Comparison of ENCODE assay signal across 22 mouse cellular contexts in the genomic region with DNA sequence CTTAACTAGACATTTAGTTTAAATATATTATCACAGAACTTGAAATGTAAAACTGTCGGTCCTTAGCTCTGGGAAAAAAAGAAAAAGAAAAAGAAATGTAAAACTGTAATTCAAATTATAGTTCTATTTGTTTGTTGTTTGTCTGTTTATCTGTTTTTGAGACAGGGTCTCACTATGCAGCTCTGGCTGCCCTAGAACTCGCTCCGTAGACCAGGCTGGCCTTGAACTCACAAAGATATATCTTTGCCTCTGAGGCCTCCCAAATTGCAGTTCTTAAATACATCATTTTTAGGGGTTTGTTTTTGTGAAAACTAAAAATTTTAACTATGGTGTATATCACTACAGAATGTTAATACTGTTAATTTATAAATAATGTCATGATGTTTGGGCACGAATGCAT. TPM values are rescaled to one million over a fixed set of nuclear protein-coding genes. Genes with fewer than 3 reads are reported as not detected.
DNase-seq lines count a peak whose midpoint lies in the region; ATAC-seq and TF ChIP-seq lines count a peak whose summit lies in the region.
"Had no signal": no experiment of that assay in that cellular context is flagged by ENCODE, and none has a peak within 500 bp of the region (broad histone marks: within the 10 kb centered on the region; RNA-seq: fewer than 3 reads in every experiment).

No protein-coding gene starts in this region.

- no peaks in the 10 kb centered on the region for H3K27me3 ChIP-seq in heart, embryonic 12.5 days (replicated peaks)
- no peaks in the 10 kb centered on the region for H3K27me3 ChIP-seq in heart, postnatal 0 days (ENCODE audit: control insufficient read depth, insufficient read depth, low read length)
- H3K27me3 ChIP-seq in midbrain, embryonic 11.5 days (ENCODE audit: control insufficient read depth, insufficient read depth, low read length) = no peaks in the 10 kb centered on the region
- H3K27me3 ChIP-seq in midbrain, embryonic 16.5 days (ENCODE audit: control insufficient read depth, insufficient read depth, low read depth, low read length) = no peaks in the 10 kb centered on the region
- H3K27me3 ChIP-seq: CH12.LX, Patski had no signal

- no peak for ATAC-seq in heart, embryonic 12.5 days (ENCODE audit: insufficient number of reproducible peaks, low FRiP score)
- no peak for ATAC-seq in heart, postnatal 0 days (ENCODE audit: insufficient read depth, low read depth)
- ATAC-seq in midbrain, embryonic 11.5 days (ENCODE audit: low FRiP score) = no peak
- ATAC-seq in midbrain, embryonic 16.5 days = no peak
- ATAC-seq: activated CD4-positive, CD25-positive, alpha-beta regulatory T cell, adult 4 months; CD4-positive, CD25-positive, alpha-beta regulatory T cell, adult 4 months; Patski had no signal

- 92% methylated on average over 4 of the region's 4 CpGs for WGBS in heart, embryonic 12.5 days
- WGBS in heart, postnatal 0 days = 93% methylated on average over 4 of the region's 4 CpGs
- 95% methylated on average over 4 of the region's 4 CpGs for WGBS in midbrain, embryonic 11.5 days
- 96% methylated on average over 4 of the region's 4 CpGs for WGBS in midbrain, embryonic 16.5 days

- no peaks in the 10 kb centered on the region for H3K9me3 ChIP-seq in heart, embryonic 12.5 days (replicated peaks)
- H3K9me3 ChIP-seq in heart, postnatal 0 days (replicated peaks; ENCODE audit: control insufficient read depth, low read length) = no peaks in the 10 kb centered on the region
- H3K9me3 ChIP-seq in midbrain, embryonic 11.5 days (ENCODE audit: control insufficient read depth, low read length) = no peaks in the 10 kb centered on the region
- no peaks in the 10 kb centered on the region for H3K9me3 ChIP-seq in midbrain, embryonic 16.5 days (replicated peaks; ENCODE audit: control insufficient read depth, low read length, poor library complexity, severe bottlenecking)
- H3K9me3 ChIP-seq: G1E had no signal

- H3K9ac ChIP-seq in heart, embryonic 12.5 days = no peak overlapping the region
- H3K9ac ChIP-seq in heart, postnatal 0 days (replicated peaks; ENCODE audit: low read depth, low read length) = no peak overlapping the region
- no peak overlapping the region for H3K9ac ChIP-seq in midbrain, embryonic 11.5 days (ENCODE audit: low read length)
- no peak overlapping the region for H3K9ac ChIP-seq in midbrain, embryonic 16.5 days (ENCODE audit: low read depth, low read length)

- H3K4me1 ChIP-seq in heart, embryonic 12.5 days (replicated peaks) = 0 out of 2 replicates have a peak, but pooled peaks cover 5% of the 10 kb centered on the region
- H3K4me1 ChIP-seq in heart, postnatal 0 days (ENCODE audit: control insufficient read depth, insufficient read depth) = peaks cover 9% of the 10 kb centered on the region; the same call in 1 of the 2 replicates
- H3K4me1 ChIP-seq in midbrain, embryonic 11.5 days (ENCODE audit: control insufficient read depth, insufficient read depth, low read length) = no peaks in the 10 kb centered on the region
- H3K4me1 ChIP-seq in midbrain, embryonic 16.5 days (ENCODE audit: control insufficient read depth, insufficient read depth, low read length) = no peaks in the 10 kb centered on the region

- no peak for TF ChIP-seq CTCF in gastrocnemius, adult 2 months (IDR thresholded peaks at IDR 0.05)
- TF ChIP-seq CTCF in heart, postnatal 0 days (IDR thresholded peaks at IDR 0.05; ENCODE audit: low read depth) = no peak

- no peak overlapping the region for H3K4me3 ChIP-seq in gastrocnemius, adult 2 months
- no peak overlapping the region for H3K4me3 ChIP-seq in heart, embryonic 12.5 days
- no peak overlapping the region for H3K4me3 ChIP-seq in heart, postnatal 0 days (ENCODE audit: low read depth, low read length)
- H3K4me3 ChIP-seq in midbrain, embryonic 11.5 days (ENCODE audit: low read depth, low read length) = no peak overlapping the region
- no peak overlapping the region for H3K4me3 ChIP-seq in midbrain, embryonic 16.5 days (ENCODE audit: low read depth, low read length)

- H3K36me3 ChIP-seq in heart, embryonic 12.5 days = peaks cover 15% of the 10 kb centered on the region
- 0 out of 2 replicates have a peak, but pooled peaks cover 14% of the 10 kb centered on the region for H3K36me3 ChIP-seq in heart, postnatal 0 days (replicated peaks; ENCODE audit: control insufficient read depth, insufficient read depth, low read length)
- no peaks in the 10 kb centered on the region; the same call in none of the 2 replicates for H3K36me3 ChIP-seq in midbrain, embryonic 11.5 days (ENCODE audit: control insufficient read depth, insufficient read depth, low read length)
- H3K36me3 ChIP-seq in midbrain, embryonic 16.5 days (ENCODE audit: control insufficient read depth, insufficient read depth, low read length) = peaks cover 22% of the 10 kb centered on the region; the same call in 1 of the 2 replicates
- H3K36me3 ChIP-seq: G1E had no signal

- intact Hi-C loops in gastrocnemius, adult 2 months (cut with DNase I) = no loop called here
- intact Hi-C loops in heart, postnatal 25 days (cut with DNase I) = no loop called here

- DNase-seq in gastrocnemius, adult 2 months = no peak
- no peak for DNase-seq in gastrocnemius, postnatal 4 days (ENCODE audit: low spot score in 2 of 2)
- peak; percentile 79 for DNase-seq in heart, adult 11 months
- no peak for DNase-seq in heart, postnatal 0 days (ENCODE audit: low spot score)
- no peak for DNase-seq in heart, postnatal 25 days (ENCODE audit: low spot score)
- DNase-seq in midbrain, embryonic 11.5 days (ENCODE audit: low spot score, missing footprints) = peak; percentile 82
- DNase-seq: adrenal gland, adult 2 months; adrenal gland, adult 8-10 months; adrenal gland, postnatal 10 days; adrenal gland, postnatal 14 days; adrenal gland, postnatal 25 days; adrenal gland, postnatal 36 days; B cell, adult 2 months; cerebellum, adult 11 months; cerebellum, adult 11-12 months had no signal

- peak overlapping the region; percentile 97; the same call in 1 of the 2 replicates for H3K27ac ChIP-seq in gastrocnemius, adult 2 months
- no peak overlapping the region for H3K27ac ChIP-seq in heart, embryonic 12.5 days (ENCODE audit: poor library complexity, severe bottlenecking)
- H3K27ac ChIP-seq in heart, postnatal 0 days (ENCODE audit: low read depth) = peak overlapping the region; percentile 81; the same call in 1 of the 2 replicates
- H3K27ac ChIP-seq in midbrain, embryonic 11.5 days (ENCODE audit: low read depth, low read length) = no peak overlapping the region
- H3K27ac ChIP-seq in midbrain, embryonic 16.5 days (ENCODE audit: low read length) = no peak overlapping the region

- H3K4me2 ChIP-seq in heart, embryonic 12.5 days = no peak overlapping the region
- H3K4me2 ChIP-seq in heart, postnatal 0 days (ENCODE audit: low read depth, low read length) = no peak overlapping the region
- H3K4me2 ChIP-seq in midbrain, embryonic 11.5 days = no peak overlapping the region
- no peak overlapping the region for H3K4me2 ChIP-seq in midbrain, embryonic 16.5 days (ENCODE audit: low read length)

- TF ChIP-seq EP300 in heart, postnatal 0 days (IDR thresholded peaks at IDR 0.05; ENCODE audit: low read depth) = no peak

RNA-seq across cellular contexts. Expression of a gene that starts 2.3 kb away (rescaled TPM):
- total RNA-seq in gastrocnemius, adult 2 months (2021) = 100 to 1,000 TPM; 511 to 652 TPM
- 100 to 1,000 TPM; 564 to 620 TPM for total RNA-seq in gastrocnemius, postnatal 4 days (2021)
- polyA plus RNA-seq in heart, embryonic 12.5 days (2016; fragmentation: Nextera tagmentation; extraction: Ambion mirVana) = 16.6 and 17.3 TPM in 2 replicates
- total RNA-seq in heart, postnatal 0 days (2014; rRNA removed; ENCODE audit: low replicate concordance) = 26.5 and 42.0 TPM in 2 replicates
- 35.4 and 36.9 TPM in 2 replicates for polyA plus RNA-seq in heart, postnatal 0 days (2015; fragmentation: Nextera tagmentation; extraction: Ambion mirVana)
- total RNA-seq in heart, postnatal 25 days (2021) = 10 to 100 TPM; 69.8 to 78.5 TPM
- 0.12 and 0.40 TPM in 2 replicates for polyA plus RNA-seq in midbrain, embryonic 11.5 days (2014; fragmentation: Nextera tagmentation; extraction: Ambion mirVana)
- 0.12 and 0.23 TPM in 2 replicates for polyA plus RNA-seq in midbrain, embryonic 16.5 days (2015; fragmentation: Nextera tagmentation; extraction: Ambion mirVana)
- total RNA-seq: G1E had no signal
- polyA plus RNA-seq: activated CD4-positive, CD25-positive, alpha-beta regulatory T cell, adult 4 months; G1E had no signal

RNA-seq across cellular contexts. Expression of a gene that starts 20.7 kb away (rescaled TPM):
- 1 to 10 TPM; 3.7 to 4.6 TPM for total RNA-seq in gastrocnemius, adult 2 months (2021)
- 1 to 10 TPM; 6.3 to 6.7 TPM for total RNA-seq in gastrocnemius, postnatal 4 days (2021)
- 13.1 and 16.8 TPM in 2 replicates for polyA plus RNA-seq in heart, embryonic 12.5 days (2016; fragmentation: Nextera tagmentation; extraction: Ambion mirVana)
- total RNA-seq in heart, postnatal 0 days (2014; rRNA removed; ENCODE audit: low replicate concordance) = 3.2 and 6.0 TPM in 2 replicates
- polyA plus RNA-seq in heart, postnatal 0 days (2015; fragmentation: Nextera tagmentation; extraction: Ambion mirVana) = 8.6 and 10.4 TPM in 2 replicates
- total RNA-seq in heart, postnatal 25 days (2021) = 1 to 10 TPM; 4.2 to 5.1 TPM
- polyA plus RNA-seq in midbrain, embryonic 11.5 days (2014; fragmentation: Nextera tagmentation; extraction: Ambion mirVana) = 12.4 and 19.5 TPM in 2 replicates
- 30.1 and 31.5 TPM in 2 replicates for polyA plus RNA-seq in midbrain, embryonic 16.5 days (2015; fragmentation: Nextera tagmentation; extraction: Ambion mirVana)

RNA-seq across cellular contexts. Expression of a gene that starts 45.7 kb away (rescaled TPM):
- 10 to 100 TPM; 15.2 to 20.3 TPM for total RNA-seq in gastrocnemius, adult 2 months (2021)
- total RNA-seq in gastrocnemius, postnatal 4 days (2021) = 10 to 100 TPM; 12.6 to 15.8 TPM
- 22.4 and 22.8 TPM in 2 replicates for polyA plus RNA-seq in heart, embryonic 12.5 days (2016; fragmentation: Nextera tagmentation; extraction: Ambion mirVana)
- 22.5 and 40.3 TPM in 2 replicates for total RNA-seq in heart, postnatal 0 days (2014; rRNA removed; ENCODE audit: low replicate concordance)
- 18.7 and 18.9 TPM in 2 replicates for polyA plus RNA-seq in heart, postnatal 0 days (2015; fragmentation: Nextera tagmentation; extraction: Ambion mirVana)
- total RNA-seq in heart, postnatal 25 days (2021) = 10 to 100 TPM; 27.8 to 29.6 TPM
- polyA plus RNA-seq in midbrain, embryonic 11.5 days (2014; fragmentation: Nextera tagmentation; extraction: Ambion mirVana) = 21.0 and 21.8 TPM in 2 replicates
- 18.0 and 18.2 TPM in 2 replicates for polyA plus RNA-seq in midbrain, embryonic 16.5 days (2015; fragmentation: Nextera tagmentation; extraction: Ambion mirVana)

RNA-seq across cellular contexts. Expression of a gene that starts 54.7 kb away (rescaled TPM):
- total RNA-seq in gastrocnemius, adult 2 months (2021) = 10 to 100 TPM; 31.8 to 35.3 TPM
- 10 to 100 TPM; 44.2 to 63.2 TPM for total RNA-seq in gastrocnemius, postnatal 4 days (2021)
- 115 and 120 TPM in 2 replicates for polyA plus RNA-seq in heart, embryonic 12.5 days (2016; fragmentation: Nextera tagmentation; extraction: Ambion mirVana)
- total RNA-seq in heart, postnatal 0 days (2014; rRNA removed; ENCODE audit: low replicate concordance) = 3.6 and 19.9 TPM in 2 replicates
- polyA plus RNA-seq in heart, postnatal 0 days (2015; fragmentation: Nextera tagmentation; extraction: Ambion mirVana) = 87.8 and 91.6 TPM in 2 replicates
- total RNA-seq in heart, postnatal 25 days (2021) = 10 to 100 TPM; 37.2 to 38.7 TPM
- 128 and 155 TPM in 2 replicates for polyA plus RNA-seq in midbrain, embryonic 11.5 days (2014; fragmentation: Nextera tagmentation; extraction: Ambion mirVana)
- polyA plus RNA-seq in midbrain, embryonic 16.5 days (2015; fragmentation: Nextera tagmentation; extraction: Ambion mirVana) = 135 and 147 TPM in 2 replicates

Comparison
In these comparisons a context has a peak if more than half of its experiments do, and no peak if none do; other contexts are left out.
1. DNase-seq: peak in heart, adult 11 months (single experiment) and midbrain, embryonic 11.5 days (single experiment); none in gastrocnemius, adult 2 months (single experiment), gastrocnemius, postnatal 4 days (0 of 2), heart, postnatal 0 days (single experiment) and heart, postnatal 25 days (single experiment).
2. H3K27ac ChIP-seq: peak in gastrocnemius, adult 2 months (single experiment) and heart, postnatal 0 days (single experiment); none in heart, embryonic 12.5 days (single experiment), midbrain, embryonic 11.5 days (single experiment) and midbrain, embryonic 16.5 days (single experiment).
3. RNA of a gene that starts 2.3 kb away (total RNA-seq): 511 to 652 TPM in gastrocnemius, adult 2 months and 564 to 620 TPM in gastrocnemius, postnatal 4 days; 69.8 to 78.5 TPM in heart, postnatal 25 days and 26.5 to 42.0 TPM in heart, postnatal 0 days; every median in the first group is over 4 times any median in the second.